Mouse (Mus musculus): ENCODE results near the gene Zbtb37.
"Not testable (repeated sequence)": the region's sequence is repeated elsewhere in the genome, so short reads cannot be mapped to it uniquely, and the experiment has no call there.

Zbtb37 gene

DNA sequence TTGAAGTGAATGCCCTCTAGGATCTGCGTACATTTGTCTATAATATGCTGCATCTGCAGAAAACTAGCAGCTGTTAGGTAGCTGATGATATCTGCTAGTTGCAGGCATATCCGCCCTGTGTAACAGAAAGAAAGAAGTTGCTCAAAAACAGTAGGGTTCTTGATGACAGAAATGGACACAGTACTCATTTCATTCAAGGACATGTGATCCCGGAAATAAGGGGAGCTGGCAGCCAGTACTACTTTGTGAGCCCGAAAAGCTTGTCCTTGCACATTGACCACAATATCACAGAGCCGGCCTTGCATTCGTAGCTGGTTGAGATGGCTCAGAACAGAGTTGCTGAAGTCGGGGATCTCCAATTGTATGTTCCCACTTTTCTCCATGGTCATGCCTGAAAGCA is 2.3 kb downstream of the Zbtb37 start:
- no peak for DNase-seq (ENCODE audit: low spot score)

GRCm38 (mm10) chr1:161031881-161032280 is 2.8 kb downstream of the Zbtb37 start:
- DNase-seq (ENCODE audit: low spot score) = no peak

DNA sequence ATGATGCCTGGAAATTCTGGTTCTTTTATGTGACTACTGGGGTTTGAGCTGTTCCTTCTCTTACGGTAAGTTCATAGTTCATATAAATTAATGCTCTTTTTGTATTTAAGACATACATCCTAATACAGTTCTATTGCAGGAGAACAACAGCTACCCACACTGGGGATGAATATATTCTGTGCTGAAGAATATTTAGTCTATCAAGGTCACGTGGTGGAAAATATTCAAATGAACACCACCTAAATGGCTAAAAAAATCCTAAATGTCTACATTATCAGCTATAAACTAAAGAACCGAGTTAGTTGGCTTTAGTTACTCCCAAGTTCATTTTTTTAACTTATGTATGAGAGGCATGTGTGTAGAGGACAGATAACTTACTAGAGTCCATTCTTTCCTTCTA is 4.6 kb downstream of the Zbtb37 start:
- no peak for DNase-seq (ENCODE audit: low spot score)

- not testable (repeated sequence) for DNase-seq (ENCODE audit: low spot score)
Measured at GRCm38 (mm10) chr1:161028427-161028826, 6.2 kb downstream of the Zbtb37 start.

GRCm38 (mm10) chr1:161027196-161027595 is 7.5 kb downstream of the Zbtb37 start:
- DNase-seq (ENCODE audit: low spot score) = no peak

DNA sequence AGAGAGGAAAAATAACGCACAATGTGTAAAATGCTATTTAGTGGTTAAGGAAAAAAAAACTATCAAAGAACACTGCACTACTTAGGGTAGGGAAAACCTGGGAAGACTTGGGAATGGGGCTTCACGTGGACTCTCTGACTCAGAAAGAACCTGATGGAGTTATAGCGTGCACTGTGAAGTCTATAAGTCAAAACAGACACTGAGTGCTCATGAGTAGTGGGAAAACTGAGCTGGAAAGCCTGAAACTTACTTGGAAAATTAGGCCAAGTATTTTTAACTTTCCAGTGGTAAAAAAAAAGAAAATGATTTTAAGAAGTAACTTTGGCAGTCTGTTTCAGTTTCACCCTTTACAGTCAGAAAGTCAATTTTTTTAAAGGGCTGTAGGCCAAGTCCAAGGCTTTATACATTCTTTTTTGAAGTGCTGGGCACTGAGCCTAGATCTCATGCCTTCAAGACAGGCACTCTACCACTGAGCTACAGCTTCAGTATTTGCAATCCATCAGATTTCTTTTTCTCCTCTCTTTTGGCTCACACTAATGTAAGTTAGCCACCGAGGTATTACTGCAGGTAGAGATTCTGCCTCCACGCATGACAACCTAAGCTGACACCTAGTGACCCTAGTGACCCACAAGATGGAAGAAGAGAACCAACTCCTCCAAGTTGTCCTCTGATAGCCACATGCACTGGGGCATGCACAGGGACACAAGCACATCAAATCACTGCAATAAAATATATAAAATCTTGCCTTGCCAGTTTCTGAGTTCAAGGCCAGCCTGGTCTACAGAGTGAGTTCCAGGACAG is 9.0 kb downstream of the Zbtb37 start:
- DNase-seq (ENCODE audit: low spot score) = no peak

- no peak for DNase-seq (ENCODE audit: low spot score)
Measured at GRCm38 (mm10) chr1:161020051-161020450, 14.6 kb downstream of the Zbtb37 start.

- no peak for DNase-seq (ENCODE audit: low spot score)
Measured at GRCm38 (mm10) chr1:161016378-161016777, 18.3 kb downstream of the Zbtb37 start.

DNA sequence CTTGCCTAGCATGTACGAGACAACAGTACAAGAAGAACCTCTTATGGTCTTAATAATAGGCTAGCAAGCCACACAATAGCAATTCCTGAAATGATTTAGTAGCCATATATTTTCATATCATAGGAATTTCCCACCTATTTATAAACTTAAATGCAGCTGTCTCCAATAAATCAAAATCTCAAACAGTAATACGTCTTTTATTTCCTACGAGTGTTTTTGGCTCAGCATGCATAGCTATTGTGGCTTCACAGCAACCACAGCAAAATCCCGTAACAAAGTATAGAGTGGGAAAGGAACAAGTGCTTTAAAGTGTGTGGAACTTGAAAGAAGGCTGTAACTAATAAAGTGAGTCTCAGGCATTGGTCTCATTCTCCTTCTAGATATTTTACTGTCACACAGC is 24.2 kb downstream of the Zbtb37 start:
- DNase-seq (ENCODE audit: low spot score) = no peak

DNA sequence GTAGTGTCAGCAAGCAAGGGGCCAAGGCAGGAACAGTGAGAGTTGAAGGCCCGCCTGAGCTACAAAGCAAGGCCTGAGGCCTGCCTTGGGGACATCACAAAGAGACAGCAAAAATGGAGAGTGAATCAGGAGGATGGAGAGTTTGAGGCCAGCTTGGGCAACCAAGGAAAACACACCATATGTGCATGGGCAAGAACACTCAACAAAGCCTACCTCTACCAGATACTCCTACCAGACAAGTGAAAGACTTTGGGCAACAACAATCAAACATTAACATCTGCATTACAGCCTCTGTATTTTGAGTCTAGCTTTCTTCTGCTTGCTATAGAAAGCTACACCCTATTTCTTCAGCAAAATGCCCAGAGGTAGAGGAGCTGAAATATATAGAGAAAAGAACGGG is 26.6 kb downstream of the Zbtb37 start:
- DNase-seq (ENCODE audit: low spot score) = no peak

DNA sequence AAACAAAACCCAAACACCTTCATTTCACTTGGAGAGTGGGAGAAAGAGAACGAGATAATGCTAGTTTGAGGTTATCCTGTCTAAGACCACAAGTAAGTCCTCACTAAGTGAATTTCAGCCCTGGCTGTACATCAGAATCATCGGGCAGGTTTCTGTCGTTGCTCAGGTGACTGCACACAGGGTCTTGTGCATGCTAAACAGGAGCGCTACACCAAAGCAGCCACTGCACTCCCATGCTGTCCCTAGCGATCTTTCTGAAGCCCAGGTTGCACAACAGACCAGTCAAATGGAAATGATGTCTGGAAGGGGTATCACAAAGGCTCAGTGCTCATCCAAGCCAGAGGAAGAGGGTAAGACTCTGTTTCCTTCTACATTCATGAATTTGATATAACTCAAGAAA is 28.2 kb downstream of the Zbtb37 start:
- no peak for DNase-seq (ENCODE audit: low spot score)

DNA sequence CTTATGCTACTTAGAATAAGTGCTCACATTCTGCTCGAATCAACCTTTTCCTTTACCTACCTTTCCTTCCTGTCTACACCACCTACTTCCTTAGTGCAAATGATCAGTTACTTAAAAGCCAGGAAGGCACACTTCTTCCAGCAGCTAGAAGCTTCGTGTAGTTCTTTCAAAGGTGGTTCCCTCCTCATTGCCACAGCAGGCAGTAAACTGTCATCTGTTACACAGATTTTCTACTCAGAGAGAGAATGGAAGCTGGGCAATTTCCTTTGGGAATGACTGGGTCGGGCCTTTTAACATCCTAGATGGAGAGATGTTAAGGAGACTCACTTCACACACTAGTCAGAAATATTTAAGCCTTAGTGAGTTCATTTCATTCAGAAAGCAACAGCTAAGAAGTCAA is 29.1 kb downstream of the Zbtb37 start:
- no peak for DNase-seq (ENCODE audit: low spot score)

DNA sequence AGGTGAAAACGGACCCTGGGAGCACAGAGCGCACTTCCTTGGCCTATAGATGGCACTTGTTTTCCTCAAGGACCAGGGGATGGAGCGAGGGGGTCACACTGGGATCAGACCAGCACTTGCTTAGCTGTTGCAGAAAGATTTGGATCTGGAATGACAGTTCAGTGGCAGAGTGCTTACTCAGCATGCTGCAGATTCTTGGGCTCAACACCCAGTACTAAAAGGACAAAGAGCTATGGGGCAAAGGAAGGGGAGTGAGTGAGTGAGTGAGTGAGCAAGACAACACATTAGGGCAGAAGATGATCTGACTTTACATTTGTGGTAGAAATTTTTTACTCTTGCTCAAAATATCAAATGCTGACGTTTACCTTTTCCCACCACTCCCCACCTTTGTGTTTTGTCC is 29.7 kb downstream of the Zbtb37 start:
- no peak for DNase-seq (ENCODE audit: low spot score)

GRCm38 (mm10) chr1:160993851-160994250 is 40.8 kb downstream of the Zbtb37 start:
- DNase-seq (ENCODE audit: low spot score) = no peak

DNA sequence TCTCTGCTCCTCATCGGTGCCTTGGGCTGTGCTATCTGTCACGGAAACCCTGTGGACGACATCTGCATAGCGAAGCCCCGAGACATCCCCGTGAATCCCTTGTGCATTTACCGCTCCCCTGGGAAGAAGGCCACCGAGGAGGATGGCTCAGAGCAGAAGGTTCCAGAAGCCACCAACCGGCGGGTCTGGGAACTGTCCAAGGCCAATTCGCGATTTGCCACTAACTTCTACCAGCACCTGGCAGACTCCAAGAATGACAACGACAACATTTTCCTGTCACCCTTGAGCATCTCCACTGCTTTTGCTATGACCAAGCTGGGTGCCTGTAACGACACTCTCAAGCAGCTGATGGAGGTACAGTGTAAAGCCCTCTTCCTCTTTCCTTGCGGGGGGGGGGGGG is 45.3 kb downstream of the Zbtb37 start:
- no peak for DNase-seq (ENCODE audit: low spot score)

- DNase-seq (ENCODE audit: low spot score) = no peak
Measured at GRCm38 (mm10) chr1:160986881-160987635, 47.6 kb downstream of the Zbtb37 start.

DNA sequence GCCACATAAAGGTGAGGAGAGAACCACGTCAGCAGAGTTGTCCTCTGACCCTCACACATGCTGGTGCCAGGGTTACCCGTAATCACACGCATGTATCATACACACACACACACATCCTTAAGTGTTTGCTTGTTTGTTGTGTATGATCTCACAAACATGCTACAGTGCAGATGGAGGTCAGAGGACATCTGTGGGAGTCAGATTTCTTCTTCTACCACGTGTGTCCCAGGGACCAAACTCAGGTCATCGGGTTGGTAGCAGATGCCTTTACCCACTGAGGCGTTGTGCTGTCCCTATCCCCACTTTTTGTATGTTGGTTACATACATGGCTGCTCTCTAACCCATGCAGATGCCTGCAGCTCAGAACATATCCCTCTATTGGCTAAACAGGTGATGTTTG is 49.2 kb downstream of the Zbtb37 start:
- DNase-seq (ENCODE audit: low spot score) = no peak

DNA sequence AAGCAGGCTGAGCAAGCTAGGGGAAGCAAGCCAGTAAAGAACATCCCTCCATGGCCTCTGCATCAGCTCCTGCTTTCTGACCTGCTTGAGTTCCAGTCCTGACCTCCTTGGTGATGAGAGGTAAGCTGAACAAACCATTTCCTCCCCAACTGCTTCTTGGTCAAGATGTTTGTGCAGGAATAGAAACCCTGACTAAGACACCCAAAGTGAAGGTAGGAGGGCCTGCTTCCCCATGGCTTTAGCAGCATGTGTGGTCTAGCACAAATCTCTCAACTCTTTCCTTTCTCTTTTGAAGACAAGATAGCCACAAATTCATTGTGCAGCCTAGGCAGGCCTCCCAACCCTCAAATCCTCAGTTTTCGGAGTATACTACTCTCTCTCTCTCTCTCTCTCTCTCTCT is 49.9 kb downstream of the Zbtb37 start:
- not testable (repeated sequence) for DNase-seq (ENCODE audit: low spot score)

DNA sequence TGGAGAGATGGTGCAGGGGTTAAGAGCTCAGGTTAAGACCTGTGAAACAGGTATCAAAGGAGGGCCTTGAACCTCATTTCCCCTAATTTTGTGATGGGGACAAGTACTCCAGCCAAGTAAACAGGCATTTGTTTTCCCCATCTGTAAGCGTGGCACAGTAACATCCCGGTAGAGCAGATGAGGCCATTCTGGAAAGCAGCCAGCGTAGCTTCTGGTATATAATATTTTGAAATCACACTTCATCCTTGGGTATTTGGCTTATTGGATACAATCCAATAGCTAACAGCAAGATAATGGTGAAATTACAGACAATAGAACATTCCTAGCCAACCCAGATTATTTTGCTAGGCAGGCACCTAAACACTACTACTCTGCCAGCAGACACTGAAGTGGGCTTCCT is 51.8 kb downstream of the Zbtb37 start:
- DNase-seq (ENCODE audit: low spot score) = no peak

DNA sequence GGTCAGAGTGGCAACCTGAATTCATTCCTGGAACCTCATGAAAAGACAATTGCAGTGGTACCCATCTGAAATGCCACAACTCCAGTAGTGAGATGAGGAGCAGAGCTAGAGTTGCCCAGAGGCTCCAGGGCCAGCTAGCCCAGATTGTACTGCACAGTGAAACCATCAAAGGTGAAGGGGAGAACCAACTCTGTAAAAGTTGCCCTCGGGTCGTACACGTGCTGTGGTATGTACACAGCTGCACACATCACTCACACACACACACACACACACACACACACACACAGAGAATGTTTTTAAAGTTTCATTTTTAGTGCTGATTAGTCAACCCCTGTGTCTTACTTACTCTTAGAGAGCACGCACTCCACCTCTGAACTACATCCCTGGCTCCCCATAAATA is 53.3 kb downstream of the Zbtb37 start:
- DNase-seq (ENCODE audit: low spot score) = no peak

GRCm38 (mm10) chr1:160980537-160981234 is 54.0 kb downstream of the Zbtb37 start:
- DNase-seq (ENCODE audit: low spot score) = no peak

- DNase-seq (ENCODE audit: low spot score) = no peak
Measured at GRCm38 (mm10) chr1:160980021-160980420, 54.6 kb downstream of the Zbtb37 start.
